Mouse (Mus musculus) stomach, postnatal 0 days (tissue): ENCODE data around the gene Degs1. TPM values are rescaled to one million over a fixed set of nuclear protein-coding genes. Genes with fewer than 3 reads are reported as not detected.

Experiments used
- ATAC-seq: fragments of 200-750 bp; cut with Nextera tagmentation; 2 replicates; pipeline ENCODE4 v1.8.0; 2017; ENCODE audit not compliant: low FRiP score, low TSS enrichment
- DNase-seq: peaks from one replicate; pipeline ENCODE4 v3.0.0-alpha.2; 2016; ENCODE audit warnings: low spot score
- H3K27ac ChIP-seq: fragments of 300-500 bp; sonication (generic); replicated peaks from 2 replicates; pipeline ENCODE4 v1.5.1; 2014; ENCODE audit warnings: mild to moderate bottlenecking, control low read depth
- H3K27me3 ChIP-seq: fragments of 300-500 bp; sonication (generic); 2 replicates; pipeline ENCODE4 v1.6.1; 2014; ENCODE audit warnings: low read length; ENCODE audit not compliant: control insufficient read depth, insufficient read depth
- H3K36me3 ChIP-seq: fragments of 300-500 bp; sonication (generic); 2 replicates; pipeline ENCODE4 v1.6.1; 2014; ENCODE audit warnings: low read length, mixed read lengths; ENCODE audit not compliant: control insufficient read depth, insufficient read depth
- H3K4me1 ChIP-seq: fragments of 300-500 bp; sonication (generic); replicated peaks from 2 replicates; pipeline ENCODE4 v1.6.1; 2014; ENCODE audit warnings: antibody characterized with exemption; ENCODE audit not compliant: control insufficient read depth, insufficient read depth
- H3K4me2 ChIP-seq: fragments of 300-500 bp; sonication (generic); replicated peaks from 2 replicates; pipeline ENCODE4 v1.6.1; 2014; ENCODE audit warnings: low read depth, mild to moderate bottlenecking, control low read depth, moderate library complexity
- H3K4me3 ChIP-seq: fragments of 300-500 bp; sonication (generic); 2 replicates; pipeline ENCODE4 v1.5.1; 2014; ENCODE audit warnings: low read depth, low read length, control low read depth
- H3K9ac ChIP-seq: fragments of 300-500 bp; sonication (generic); 2 replicates; pipeline ENCODE4 v1.6.1; 2014; ENCODE audit warnings: mild to moderate bottlenecking, low read length, control low read depth, mixed read lengths
- H3K9me3 ChIP-seq: fragments of 300-500 bp; sonication (generic); 2 replicates; pipeline ENCODE4 v1.6.1; 2016; ENCODE audit warnings: low read length; ENCODE audit not compliant: control insufficient read depth
- CTCF ChIP-seq: IDR thresholded peaks from 2 replicates; pipeline ENCODE4 v1.5.1; 2016; ENCODE audit warnings: antibody characterized with exemption, low read depth, mild to moderate bottlenecking, moderate library complexity
- EP300 ChIP-seq: optimal IDR thresholded peaks from 2 replicates; pipeline ENCODE3; 2016; ENCODE audit warnings: antibody characterized with exemption
- WGBS: fragments of 180-500 bp; shearing (Covaris S2); extraction: QIAGEN DNeasy Blood & Tissue Kit; methylation state at CpG from one replicate; pipeline ENCODE4 v1.1.7; 2014; 5-methylcytosine and 5-hydroxymethylcytosine counted together
- polyA plus RNA-seq: library from polyadenylated mRNA; unstranded; fragments of >200 nt; fragmentation: Nextera tagmentation; extraction: Ambion mirVana; gene quantifications from 2 replicates; pipeline ENCODE4 v1.2.1, GENCODE M21; 2015

Degs1 gene
- polyA plus RNA-seq, 1 experiment from 2014 or later: 223 TPM

- H3K4me1 ChIP-seq: no peaks in the 10 kb centered on the region
- DNase-seq: no peak
- ATAC-seq: peak; percentile 40; the same call in 1 of the 2 replicates
- 72% methylated on average over 11 of the region's 11 CpGs for WGBS
- H3K9me3 ChIP-seq: no peaks in the 10 kb centered on the region
- TF ChIP-seq EP300 (no peak), CTCF (no peak)
- H3K27me3 ChIP-seq: no peaks in the 10 kb centered on the region
- no peak overlapping the region for H3K4me2 ChIP-seq
- no peaks in the 10 kb centered on the region for H3K36me3 ChIP-seq
- H3K27ac ChIP-seq: no peak overlapping the region
- no peak overlapping the region for H3K4me3 ChIP-seq
- no peak overlapping the region for H3K9ac ChIP-seq
Observed at GRCm38 (mm10) chr1:182266028-182266525, 16.5 kb downstream of the Degs1 start.

- H3K27me3 ChIP-seq: no peaks in the 10 kb centered on the region
- 58% methylated on average over 11 of the region's 11 CpGs for WGBS
- DNase-seq (peak; percentile 93), ATAC-seq (peak; percentile 96)
- H3K9ac ChIP-seq: no peak overlapping the region
- H3K4me3 ChIP-seq: no peak overlapping the region
- H3K36me3 ChIP-seq: no peaks in the 10 kb centered on the region
- no peaks in the 10 kb centered on the region for H3K4me1 ChIP-seq
- TF ChIP-seq CTCF (no peak), EP300 (no peak)
- no peaks in the 10 kb centered on the region for H3K9me3 ChIP-seq
- peak overlapping the region; percentile 79 for H3K27ac ChIP-seq
- no peak overlapping the region for H3K4me2 ChIP-seq
Observed at GRCm38 (mm10) chr1:182256041-182256680, 26.4 kb downstream of the Degs1 start.

- Histone ChIP-seq H3K9me3 (no peaks in the 10 kb centered on the region), H3K4me1 (no peaks in the 10 kb centered on the region), H3K4me3 (no peak overlapping the region), H3K9ac (no peak overlapping the region), H3K36me3 (no peaks in the 10 kb centered on the region), H3K27ac (peak overlapping the region; percentile 77; the same call in 1 of the 2 replicates), H3K27me3 (no peaks in the 10 kb centered on the region), H3K4me2 (no peak overlapping the region)
- TF ChIP-seq EP300 (no peak), CTCF (no peak)
- 74% methylated on average over 11 of the region's 11 CpGs for WGBS
- no peak for ATAC-seq
- no peak for DNase-seq
Observed at GRCm38 (mm10) chr1:182255031-182255430, 27.6 kb downstream of the Degs1 start.

DNA sequence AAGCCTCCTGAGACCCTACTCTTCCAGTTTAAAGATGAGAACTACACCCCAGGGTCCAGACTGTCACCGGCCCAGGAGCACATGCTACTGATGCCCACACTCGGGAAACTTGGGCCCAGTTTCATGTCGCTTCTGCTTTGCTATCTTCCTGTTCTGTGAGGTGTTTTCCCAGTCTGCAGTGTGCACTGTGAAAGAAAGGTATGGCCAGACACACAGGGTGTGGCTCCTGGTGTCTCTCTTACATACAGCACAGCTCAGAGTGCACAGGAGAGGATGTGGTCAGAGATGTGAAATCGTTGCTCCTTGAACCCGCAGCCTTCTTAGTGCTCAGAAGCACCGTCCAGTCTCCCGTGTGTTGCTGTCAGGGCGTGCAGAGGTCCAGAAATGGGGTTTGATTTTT is 28.0 kb downstream of the Degs1 start:
- 0 out of 2 replicates have a peak, but pooled peaks have one; percentile 36 for ATAC-seq

GRCm38 (mm10) chr1:182253756-182254534 is 28.7 kb downstream of the Degs1 start:
- no peaks in the 10 kb centered on the region for H3K4me1 ChIP-seq
- TF ChIP-seq EP300 (no peak), CTCF (no peak)
- no peak for ATAC-seq
- no peak overlapping the region for H3K9ac ChIP-seq
- no peaks in the 10 kb centered on the region for H3K27me3 ChIP-seq
- no peak overlapping the region for H3K4me2 ChIP-seq
- no peaks in the 10 kb centered on the region for H3K9me3 ChIP-seq
- H3K27ac ChIP-seq: no peak overlapping the region
- H3K36me3 ChIP-seq: no peaks in the 10 kb centered on the region
- DNase-seq: no peak
- H3K4me3 ChIP-seq: no peak overlapping the region
- WGBS: 86% methylated on average over 12 of the region's 12 CpGs

More for the DNA sequence above, 28.0 kb downstream of the Degs1 start:
- no peak overlapping the region for H3K9ac ChIP-seq
- no peak overlapping the region for H3K4me2 ChIP-seq
- no peaks in the 10 kb centered on the region for H3K27me3 ChIP-seq
- no peak overlapping the region for H3K27ac ChIP-seq
- WGBS: 79% methylated on average over 8 of the region's 8 CpGs
- no peaks in the 10 kb centered on the region for H3K9me3 ChIP-seq
- DNase-seq: no peak
- no peak for TF ChIP-seq CTCF
- TF ChIP-seq EP300: no peak
- no peaks in the 10 kb centered on the region for H3K36me3 ChIP-seq
- H3K4me1 ChIP-seq: no peaks in the 10 kb centered on the region
- no peak overlapping the region for H3K4me3 ChIP-seq
